Mouse (Mus musculus): ENCODE results near the gene Phf14. TPM values are rescaled to one million over a fixed set of nuclear protein-coding genes. Genes with fewer than 3 reads are reported as not detected.

Phf14 gene
- polyA plus RNA-seq, 1 experiment from 2014 or later, result 21.7 TPM

- Histone ChIP-seq H3K27ac (ENCODE audit: low read depth) (no peak overlapping the region), H3K4me2 (ENCODE audit: low read depth, low read length) (no peak overlapping the region), H3K36me3 (replicated peaks; ENCODE audit: insufficient read depth, low read length) (peaks cover 3% of the 10 kb centered on the region), H3K27me3 (ENCODE audit: insufficient read depth, low read length) (no peaks in the 10 kb centered on the region), H3K9me3 (ENCODE audit: low read length) (no peaks in the 10 kb centered on the region), H3K4me3 (ENCODE audit: low read depth, low read length) (no peak overlapping the region), H3K9ac (replicated peaks) (no peak overlapping the region), H3K4me1 (ENCODE audit: insufficient read depth) (no peaks in the 10 kb centered on the region)
- 60% methylated on average over 7 of the region's 7 CpGs for WGBS (ENCODE audit: insufficient replicate concordance)
- TF ChIP-seq CTCF (IDR thresholded peaks at IDR 0.05; ENCODE audit: low read depth), result no peak
- no peak for TF ChIP-seq EP300 (IDR thresholded peaks at IDR 0.05; ENCODE audit: low read depth)
- DNase-seq (no peak), ATAC-seq (no peak)
These were observed 152.4 kb downstream of the Phf14 start for GRCm38 (mm10) chr6:12059971-12060370.

GRCm38 (mm10) chr6:12060452-12061140, 153.0 kb downstream of the Phf14 start:
- H3K4me3 ChIP-seq (ENCODE audit: low read depth, low read length), result no peak overlapping the region
- H3K36me3 ChIP-seq (replicated peaks; ENCODE audit: insufficient read depth, low read length), result peaks cover 3% of the 10 kb centered on the region
- ATAC-seq (no peak), DNase-seq (no peak)
- H3K9me3 ChIP-seq (ENCODE audit: low read length), result no peaks in the 10 kb centered on the region
- H3K27ac ChIP-seq (ENCODE audit: low read depth), result no peak overlapping the region
- H3K4me1 ChIP-seq (ENCODE audit: insufficient read depth), result no peaks in the 10 kb centered on the region
- WGBS (ENCODE audit: insufficient replicate concordance), result 58% methylated on average over 9 of the region's 9 CpGs
- no peaks in the 10 kb centered on the region for H3K27me3 ChIP-seq (ENCODE audit: insufficient read depth, low read length)
- TF ChIP-seq EP300 (IDR thresholded peaks at IDR 0.05; ENCODE audit: low read depth) (no peak), CTCF (IDR thresholded peaks at IDR 0.05; ENCODE audit: low read depth) (no peak)
- no peak overlapping the region for H3K4me2 ChIP-seq (ENCODE audit: low read depth, low read length)
- no peak overlapping the region for H3K9ac ChIP-seq (replicated peaks)

- no peak overlapping the region for H3K27ac ChIP-seq (ENCODE audit: low read depth)
- no peak overlapping the region for H3K4me3 ChIP-seq (ENCODE audit: low read depth, low read length)
- 88% methylated on average over 4 of the region's 4 CpGs for WGBS (ENCODE audit: insufficient replicate concordance)
- H3K27me3 ChIP-seq (ENCODE audit: insufficient read depth, low read length), result no peaks in the 10 kb centered on the region
- H3K9ac ChIP-seq (replicated peaks), result no peak overlapping the region
- ATAC-seq (no peak), DNase-seq (no peak)
- no peaks in the 10 kb centered on the region; the same call in 1 of the 2 replicates for H3K36me3 ChIP-seq (replicated peaks; ENCODE audit: insufficient read depth, low read length)
- TF ChIP-seq CTCF (IDR thresholded peaks at IDR 0.05; ENCODE audit: low read depth) (no peak), EP300 (IDR thresholded peaks at IDR 0.05; ENCODE audit: low read depth) (no peak)
- no peak overlapping the region for H3K4me2 ChIP-seq (ENCODE audit: low read depth, low read length)
- H3K4me1 ChIP-seq (ENCODE audit: insufficient read depth), result no peaks in the 10 kb centered on the region
- no peaks in the 10 kb centered on the region for H3K9me3 ChIP-seq (ENCODE audit: low read length)
These were observed 160.3 kb downstream of the Phf14 start for GRCm38 (mm10) chr6:12067956-12068355.

GRCm38 (mm10) chr6:12069357-12069756, 161.7 kb downstream of the Phf14 start:
- Histone ChIP-seq H3K9me3 (ENCODE audit: low read length) (no peaks in the 10 kb centered on the region), H3K4me1 (ENCODE audit: insufficient read depth) (no peaks in the 10 kb centered on the region), H3K27me3 (ENCODE audit: insufficient read depth, low read length) (no peaks in the 10 kb centered on the region), H3K9ac (replicated peaks) (no peak overlapping the region), H3K36me3 (replicated peaks; ENCODE audit: insufficient read depth, low read length) (no peaks in the 10 kb centered on the region), H3K4me2 (ENCODE audit: low read depth, low read length) (no peak overlapping the region), H3K27ac (ENCODE audit: low read depth) (no peak overlapping the region), H3K4me3 (ENCODE audit: low read depth, low read length) (no peak overlapping the region)
- ATAC-seq, result no peak
- 58% methylated on average over 2 of the region's 2 CpGs for WGBS (ENCODE audit: insufficient replicate concordance)
- no peak for DNase-seq
- TF ChIP-seq EP300 (IDR thresholded peaks at IDR 0.05; ENCODE audit: low read depth), result no peak
- no peak for TF ChIP-seq CTCF (IDR thresholded peaks at IDR 0.05; ENCODE audit: low read depth)

- Histone ChIP-seq H3K27me3 (ENCODE audit: insufficient read depth, low read length) (no peaks in the 10 kb centered on the region), H3K36me3 (replicated peaks; ENCODE audit: insufficient read depth, low read length) (no peaks in the 10 kb centered on the region), H3K9ac (replicated peaks) (no peak overlapping the region), H3K4me3 (ENCODE audit: low read depth, low read length) (no peak overlapping the region), H3K27ac (ENCODE audit: low read depth) (no peak overlapping the region), H3K9me3 (ENCODE audit: low read length) (no peaks in the 10 kb centered on the region), H3K4me2 (ENCODE audit: low read depth, low read length) (no peak overlapping the region), H3K4me1 (ENCODE audit: insufficient read depth) (no peaks in the 10 kb centered on the region)
- no peak for DNase-seq
- TF ChIP-seq EP300 (IDR thresholded peaks at IDR 0.05; ENCODE audit: low read depth) (no peak), CTCF (IDR thresholded peaks at IDR 0.05; ENCODE audit: low read depth) (no peak)
- WGBS (ENCODE audit: insufficient replicate concordance), result 82% methylated on average over 5 of the region's 5 CpGs
- no peak for ATAC-seq
These were observed 167.0 kb downstream of the Phf14 start for GRCm38 (mm10) chr6:12074599-12074998.

GRCm38 (mm10) chr6:12077338-12077737, 169.7 kb downstream of the Phf14 start:
- DNase-seq (no peak), ATAC-seq (no peak)
- H3K27me3 ChIP-seq (ENCODE audit: insufficient read depth, low read length), result no peaks in the 10 kb centered on the region
- TF ChIP-seq CTCF (IDR thresholded peaks at IDR 0.05; ENCODE audit: low read depth) (no peak), EP300 (IDR thresholded peaks at IDR 0.05; ENCODE audit: low read depth) (no peak)
- no peak overlapping the region for H3K4me3 ChIP-seq (ENCODE audit: low read depth, low read length)
- H3K27ac ChIP-seq (ENCODE audit: low read depth), result no peak overlapping the region
- H3K36me3 ChIP-seq (replicated peaks; ENCODE audit: insufficient read depth, low read length), result no peaks in the 10 kb centered on the region
- H3K4me1 ChIP-seq (ENCODE audit: insufficient read depth), result no peaks in the 10 kb centered on the region
- no peaks in the 10 kb centered on the region for H3K9me3 ChIP-seq (ENCODE audit: low read length)
- H3K4me2 ChIP-seq (ENCODE audit: low read depth, low read length), result no peak overlapping the region
- WGBS (ENCODE audit: insufficient replicate concordance), result 78% methylated on average over 7 of the region's 7 CpGs
- no peak overlapping the region for H3K9ac ChIP-seq (replicated peaks)

All from liver, postnatal 0 days (tissue).